Mouse (Mus musculus) liver, postnatal 0 days (tissue): ENCODE measurements around the gene Neu1.
"Not testable (repeated sequence)": the region's sequence is repeated elsewhere in the genome, so short reads cannot be mapped to it uniquely, and the experiment has no call there.

Experiments
- CTCF ChIP-seq: sonication (generic); IDR thresholded peaks from 2 replicates; pipeline ENCODE4 v1.5.1; 2016; ENCODE audit warnings: antibody characterized with exemption, low read depth
- EP300 ChIP-seq: IDR thresholded peaks from 2 replicates; pipeline ENCODE4 v1.6.1; 2016; ENCODE audit warnings: antibody characterized with exemption, low read depth, mild to moderate bottlenecking

GRCm38 (mm10) chr17:34971694-34972068 lies 40.6 kb downstream of the Neu1 start:
- TF ChIP-seq CTCF, EP300: not testable (repeated sequence)
